Mouse (Mus musculus): ENCODE data around the gene Olfr323.

The Olfr323 gene

DNA sequence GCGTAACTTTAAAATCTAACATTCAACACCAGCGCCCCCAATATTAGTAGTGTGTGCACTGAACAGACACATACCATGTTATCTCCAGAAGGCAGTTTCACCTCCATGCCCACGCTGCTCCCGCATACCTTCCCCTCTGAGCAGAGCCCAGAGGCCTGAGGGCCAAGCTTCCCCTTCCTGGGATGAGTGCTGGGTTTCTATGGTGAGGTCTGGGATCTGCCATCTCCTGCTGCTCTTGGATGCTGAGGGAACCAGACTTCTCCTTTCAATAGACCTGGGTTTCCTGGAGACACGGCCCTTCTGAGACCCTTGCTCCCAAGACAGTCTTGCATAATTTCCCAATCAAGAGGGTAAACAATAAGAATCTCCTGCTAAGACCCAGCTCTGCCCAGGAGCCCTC is at the start of gene Olfr323:
Gene Olfr323 (minus strand): TSS at position 101 of the 400 bp plus-strand sequence.
- no peak for DNase-seq (ENCODE audit: low read depth, low spot score)

DNA sequence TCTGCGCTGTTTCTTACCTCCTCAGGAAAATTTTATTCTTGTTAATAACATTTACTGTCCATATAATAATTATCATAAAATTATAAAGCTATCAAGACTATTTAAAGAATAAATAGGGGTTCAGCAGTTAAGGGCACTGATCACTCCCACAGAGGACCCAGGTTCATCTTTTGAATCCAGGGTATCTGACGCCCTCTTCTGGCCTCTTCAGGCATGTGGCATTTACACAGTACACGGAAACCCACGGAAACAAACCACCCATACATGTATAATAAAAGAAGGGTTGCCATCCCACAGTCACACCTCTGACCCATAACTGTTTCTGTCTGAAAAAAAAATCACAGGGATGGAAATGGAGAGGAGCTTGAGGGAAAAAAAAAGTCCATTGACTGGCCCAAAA is 41.5 kb upstream of the Olfr323 start:
- peak; percentile 10 for DNase-seq (ENCODE audit: low read depth, low spot score)

DNA sequence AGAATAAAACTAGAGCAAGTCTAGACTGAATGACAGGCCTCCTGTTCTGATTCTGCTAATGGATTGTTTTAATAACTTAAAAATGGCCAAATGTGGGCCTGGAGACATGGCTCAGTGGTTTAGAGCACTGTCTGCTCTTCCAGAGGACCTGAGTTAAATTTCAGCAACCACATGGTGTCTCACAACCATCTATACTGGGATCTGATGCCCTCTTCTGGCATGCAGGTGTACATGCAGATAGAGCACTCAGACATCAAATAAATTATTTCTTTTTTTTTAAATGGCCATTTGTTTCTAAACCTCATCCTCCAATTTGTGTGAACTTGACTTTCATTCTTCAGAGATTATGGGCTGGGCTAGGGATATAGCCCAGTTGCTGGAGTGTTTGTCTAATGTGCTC is 39.0 kb upstream of the Olfr323 start:
- DNase-seq (ENCODE audit: low read depth, low spot score) = peak; percentile 42

DNA sequence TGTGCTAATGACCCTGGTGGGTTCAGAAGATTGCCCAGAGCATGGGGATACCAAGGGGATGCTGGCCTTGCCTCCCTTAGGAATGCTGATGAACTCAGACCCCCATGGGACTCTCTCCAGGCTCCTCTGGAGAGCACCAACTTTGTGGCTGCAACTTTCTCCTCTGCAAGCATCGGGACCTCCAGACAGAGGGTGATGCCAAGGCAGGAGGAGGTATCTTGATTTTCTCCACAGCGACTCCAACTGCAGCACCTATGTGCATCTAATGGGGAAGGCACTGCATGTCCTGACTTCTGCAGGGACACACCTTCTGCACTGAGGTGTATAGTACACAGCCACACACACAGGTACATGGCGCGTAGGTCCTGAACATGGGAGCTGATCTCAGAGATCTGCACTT is 28.3 kb upstream of the Olfr323 start, which contains the start of gene Olfr322:
Gene Olfr322 (plus strand): TSS at position 187 of the 400 bp plus-strand sequence.
- DNase-seq (ENCODE audit: low read depth, low spot score) = no peak

DNA sequence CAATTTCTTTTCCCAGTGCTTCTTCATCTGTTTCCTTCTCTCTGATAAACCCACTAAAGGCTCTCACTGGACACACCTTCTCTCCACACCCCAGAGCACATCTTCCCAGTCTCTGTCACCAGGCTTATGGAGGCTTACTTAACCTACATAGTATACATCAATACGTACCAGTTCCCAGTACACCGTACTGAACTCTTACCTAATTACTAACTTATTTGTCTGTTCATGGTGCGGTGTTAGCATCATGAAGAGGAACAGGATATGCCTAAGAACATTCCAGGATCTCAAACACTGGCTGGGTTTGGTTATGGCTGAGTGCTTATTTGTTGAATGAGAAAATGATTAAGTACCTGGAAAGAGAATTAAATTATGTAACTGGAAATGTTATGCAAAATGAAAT is 24.9 kb upstream of the Olfr323 start:
- DNase-seq (ENCODE audit: low read depth, low spot score) = no peak

DNA sequence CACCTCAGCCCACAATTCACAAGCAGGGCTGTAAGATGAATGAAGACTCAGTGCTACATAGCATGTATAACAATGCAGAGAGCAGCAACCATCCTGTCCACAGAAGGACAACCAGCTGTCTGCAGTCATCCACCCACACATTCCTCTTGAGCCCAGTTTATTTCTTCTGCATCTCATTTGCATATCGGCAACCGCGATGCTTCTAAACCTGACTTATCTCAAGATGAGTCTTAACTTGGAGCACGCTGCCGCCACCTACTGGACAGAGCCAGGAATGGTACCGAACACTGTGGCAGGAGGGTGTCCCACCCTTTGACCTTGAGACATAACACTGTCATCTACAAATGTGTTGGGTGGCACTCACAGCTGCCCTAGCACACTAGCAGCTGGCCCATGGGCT is 13.0 kb upstream of the Olfr323 start:
- peak; percentile 79 for DNase-seq (ENCODE audit: low read depth, low spot score)

DNA sequence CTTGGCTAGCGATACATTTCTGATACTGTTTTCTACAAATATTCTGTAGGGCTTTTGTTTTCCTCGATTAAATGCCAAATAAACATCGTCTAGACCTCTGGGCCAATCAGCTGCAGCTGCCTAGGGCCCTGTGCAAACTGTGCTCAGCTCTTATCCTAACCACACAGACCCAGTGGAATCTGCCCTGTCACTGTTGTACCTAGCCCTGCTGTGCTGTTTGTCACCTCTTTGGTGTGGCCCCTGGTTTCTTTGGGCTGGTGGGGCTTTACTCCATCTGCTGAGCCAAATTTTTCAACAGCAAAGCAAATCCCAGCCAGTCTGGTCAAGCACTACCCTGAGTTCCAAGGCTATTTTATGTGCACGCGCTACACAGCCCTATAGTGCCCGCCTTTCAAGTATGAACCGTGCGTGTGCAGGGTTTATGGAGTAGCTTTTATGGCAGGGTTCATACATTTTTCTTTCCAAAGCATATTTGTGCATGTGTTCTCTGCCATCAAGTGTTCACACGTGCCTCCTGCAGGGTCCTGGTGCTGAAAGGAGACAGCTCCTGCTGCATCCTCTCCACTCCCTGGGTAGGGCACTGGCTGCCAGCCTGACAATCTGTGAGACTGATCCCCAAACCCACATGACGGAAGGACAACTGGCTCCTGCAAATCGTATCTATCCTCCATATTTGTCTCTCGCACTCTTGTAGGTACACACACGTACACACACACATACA is 11.5 kb upstream of the Olfr323 start:
- no peak for DNase-seq (ENCODE audit: low read depth, low spot score)

DNA sequence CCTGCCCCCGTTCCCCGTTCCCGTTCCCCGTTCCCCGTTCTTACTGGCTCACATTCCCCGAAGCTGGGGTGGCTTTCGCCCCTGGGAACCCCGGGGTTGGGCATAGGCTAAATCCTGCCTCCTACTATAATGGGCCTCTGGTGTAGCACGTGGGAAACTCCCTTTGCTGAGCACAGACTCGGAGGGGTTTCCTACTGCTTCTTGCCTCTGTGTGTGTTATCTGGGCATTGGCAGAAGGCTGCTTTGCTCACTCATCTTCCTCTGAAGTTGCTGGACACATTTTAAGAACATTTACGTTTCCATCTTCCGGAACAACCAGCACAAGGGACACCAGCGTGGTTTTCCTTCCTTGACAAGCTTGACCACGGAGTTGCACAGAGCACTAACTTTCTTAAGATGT is 10.8 kb upstream of the Olfr323 start:
- DNase-seq (ENCODE audit: low read depth, low spot score) = no peak

DNA sequence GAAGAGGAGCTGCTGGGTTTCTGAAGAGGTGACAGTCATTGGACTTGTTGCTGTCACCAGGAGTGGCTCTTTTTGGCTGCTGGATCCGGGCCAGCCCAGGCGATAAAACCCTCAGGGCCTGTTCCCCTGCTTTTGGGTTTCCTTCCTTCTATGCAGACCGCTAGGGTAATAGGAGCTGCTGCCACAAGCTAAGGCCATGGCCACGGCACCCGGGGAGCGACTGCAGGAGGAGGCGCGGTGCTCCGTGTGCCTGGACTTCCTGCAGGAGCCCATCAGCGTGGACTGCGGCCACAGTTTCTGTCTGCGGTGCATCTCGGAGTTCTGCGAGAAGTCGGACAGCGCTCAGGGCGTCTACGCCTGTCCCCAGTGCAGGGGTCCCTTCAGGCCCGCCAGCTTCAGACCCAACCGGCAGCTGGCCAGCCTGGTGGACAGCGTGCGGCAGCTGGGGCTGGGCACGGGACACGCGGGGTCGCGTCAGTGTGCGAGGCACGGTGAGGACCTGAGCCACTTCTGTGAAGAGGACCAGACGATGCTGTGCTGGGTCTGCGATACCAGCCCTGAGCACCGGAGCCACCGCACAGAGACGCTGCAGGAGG is 10.1 kb upstream of the Olfr323 start, which contains the start of gene Trim58:
Gene Trim58 (plus strand): TSS at position 194 of the 596 bp plus-strand sequence.
- peak; percentile 7 for DNase-seq (ENCODE audit: low read depth, low spot score)

DNA sequence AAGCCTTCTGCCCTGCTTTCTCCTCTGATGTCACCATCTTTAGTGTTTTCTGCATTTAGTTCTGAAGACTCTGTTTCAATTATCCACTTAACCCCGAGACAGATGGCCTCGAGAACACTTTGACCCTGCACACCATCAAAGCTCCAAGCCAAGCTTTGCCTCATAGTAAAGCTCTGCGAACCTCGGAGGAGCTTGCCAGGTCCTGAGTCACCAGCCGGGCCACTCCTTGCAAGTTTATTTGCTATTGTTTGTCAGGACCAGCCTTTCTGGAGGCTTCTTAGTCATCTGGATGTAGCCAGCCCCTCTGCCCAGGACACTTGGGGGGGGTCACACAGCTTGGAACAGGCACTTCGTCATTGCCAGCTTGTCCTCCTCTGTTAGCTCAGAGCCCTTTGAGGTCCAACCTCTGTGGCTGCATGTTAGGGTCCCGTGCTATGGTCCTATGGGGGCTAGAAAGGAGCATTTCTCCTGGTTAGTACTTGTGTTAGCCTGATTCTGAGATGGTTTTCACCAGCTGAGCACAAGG is 7.9 kb upstream of the Olfr323 start:
- DNase-seq (ENCODE audit: low read depth, low spot score) = no peak

DNA sequence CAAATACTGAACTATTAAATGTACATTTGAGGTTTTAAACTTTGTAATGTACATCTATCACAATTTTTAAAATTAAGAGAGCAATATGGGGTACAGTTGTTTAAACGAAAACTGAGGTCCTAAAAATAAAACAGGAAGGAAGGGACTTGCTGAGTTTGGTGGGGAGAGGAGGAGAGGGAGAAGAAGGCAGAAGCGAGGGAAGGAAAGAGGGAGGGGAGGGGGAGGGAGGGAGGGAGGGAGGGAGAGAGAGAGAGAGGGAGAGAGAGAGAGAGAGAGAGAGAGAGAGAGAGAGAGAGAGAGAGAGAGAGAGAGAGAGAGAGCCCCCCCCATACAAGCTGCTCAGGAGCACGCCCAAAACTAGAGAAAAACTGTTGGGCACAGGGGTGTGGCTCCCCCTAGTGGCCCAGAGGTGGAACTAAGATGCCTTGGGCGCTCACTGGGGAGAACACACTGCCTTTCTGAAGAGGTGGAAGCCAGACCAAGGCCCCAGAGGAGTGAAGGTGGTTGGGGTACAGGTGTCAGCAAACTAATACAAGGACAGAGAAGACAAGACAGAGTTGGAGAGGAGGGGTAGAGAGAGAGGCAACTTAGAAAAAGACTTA is 6.2 kb upstream of the Olfr323 start:
- DNase-seq (ENCODE audit: low read depth, low spot score) = peak; percentile 36

DNA sequence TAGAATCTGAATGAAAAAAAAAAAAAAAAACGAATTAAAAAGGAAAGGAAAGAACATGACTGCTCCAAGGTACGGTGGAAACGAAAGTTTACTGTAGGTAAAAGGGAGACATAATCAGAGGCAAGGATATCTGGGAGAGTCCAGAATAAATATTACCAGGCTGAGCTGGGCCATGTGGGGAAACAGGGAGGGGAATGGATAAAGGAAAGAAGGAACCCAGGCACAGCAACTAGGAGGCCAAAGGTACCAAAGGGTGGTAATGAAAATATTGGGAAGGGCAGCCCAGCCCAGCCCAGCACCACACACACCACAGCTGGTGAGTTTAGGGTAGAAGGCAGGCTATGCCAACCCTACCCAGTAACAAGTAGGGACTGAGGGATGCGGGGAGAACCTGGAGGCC is 4.6 kb upstream of the Olfr323 start:
- DNase-seq (ENCODE audit: low read depth, low spot score) = no peak

DNA sequence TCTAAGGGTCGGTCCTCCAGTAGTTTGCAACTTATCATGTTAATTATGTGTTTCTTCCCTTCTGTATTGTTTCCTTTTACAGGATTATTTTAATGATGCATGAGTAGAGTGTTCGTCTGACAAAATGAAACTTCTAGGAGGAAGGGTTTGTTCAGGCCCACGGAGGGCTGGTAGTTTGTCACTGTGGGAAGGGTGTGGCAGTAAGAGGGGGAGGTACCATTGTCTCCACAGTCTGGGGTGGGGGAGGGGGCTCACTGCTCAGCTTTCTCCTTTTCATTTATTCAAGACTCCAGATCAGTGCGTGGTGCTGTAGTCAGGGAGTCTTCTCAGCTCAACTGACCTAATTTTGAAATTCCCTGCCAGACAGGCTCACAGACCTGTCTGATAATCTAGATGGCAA is 4.2 kb downstream of the Olfr323 start:
- DNase-seq (ENCODE audit: low read depth, low spot score) = no peak

DNA sequence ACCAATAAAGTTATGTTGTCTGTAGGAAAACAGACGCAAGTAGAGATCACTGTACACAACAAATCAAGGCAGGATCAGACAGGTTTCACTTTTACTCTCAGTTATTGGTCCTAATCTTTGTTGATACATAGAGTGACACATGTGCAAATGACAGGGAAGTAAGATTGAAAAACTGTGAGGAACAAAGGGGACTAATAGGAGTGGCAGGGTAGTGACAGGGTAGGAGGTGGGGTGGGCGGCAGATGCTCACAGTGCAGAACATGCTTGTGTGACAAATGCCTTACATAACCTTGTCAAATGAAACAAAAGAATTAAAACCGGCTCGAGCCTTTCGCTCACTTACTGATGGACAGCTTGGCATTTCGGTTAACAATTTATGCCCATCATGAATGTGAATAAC is 11.5 kb downstream of the Olfr323 start:
- no peak for DNase-seq (ENCODE audit: low read depth, low spot score)

DNA sequence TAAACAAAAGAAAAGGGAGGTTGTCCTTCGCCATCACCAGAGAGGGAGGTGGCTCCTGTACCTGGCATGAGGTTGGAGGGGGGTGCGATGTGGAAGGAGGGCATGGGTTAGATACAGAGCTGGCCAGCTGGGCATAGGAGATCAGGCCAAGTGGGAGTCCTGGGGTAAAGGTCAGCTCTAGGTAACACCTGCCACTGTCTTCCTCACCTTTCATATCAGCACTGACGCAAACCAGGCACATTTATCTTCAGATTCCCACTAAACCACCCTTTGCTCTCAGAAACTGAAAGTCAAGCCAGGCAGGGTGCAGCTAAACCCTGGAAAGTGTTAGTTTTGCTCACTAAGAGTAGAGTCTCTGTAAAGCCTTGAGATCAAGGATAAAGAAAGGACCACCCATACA is 11.9 kb downstream of the Olfr323 start:
- no peak for DNase-seq (ENCODE audit: low read depth, low spot score)

DNA sequence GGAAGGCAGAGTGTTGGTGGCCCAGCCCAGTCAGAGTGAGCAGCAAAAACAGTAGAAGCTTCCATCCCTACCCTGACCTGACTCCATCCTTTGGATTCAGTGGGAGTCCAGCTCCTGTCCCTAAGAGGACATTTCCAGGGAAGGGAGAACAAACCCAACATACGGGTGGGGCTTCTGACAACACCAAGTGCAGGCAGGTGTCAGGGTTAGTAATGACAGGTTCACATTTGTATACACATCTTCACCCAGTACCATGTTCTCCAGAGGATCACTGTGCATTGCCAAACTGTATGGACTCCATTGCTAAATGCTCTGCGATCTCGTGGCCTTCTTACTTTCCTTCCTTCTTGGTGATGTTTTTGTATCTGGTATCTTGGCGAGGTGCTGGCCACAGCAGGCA is 14.3 kb downstream of the Olfr323 start, which contains the start of gene 2210407C18Rik:
Gene 2210407C18Rik (minus strand): TSS at position 101 of the 400 bp plus-strand sequence.
- no peak for DNase-seq (ENCODE audit: low read depth, low spot score)

DNA sequence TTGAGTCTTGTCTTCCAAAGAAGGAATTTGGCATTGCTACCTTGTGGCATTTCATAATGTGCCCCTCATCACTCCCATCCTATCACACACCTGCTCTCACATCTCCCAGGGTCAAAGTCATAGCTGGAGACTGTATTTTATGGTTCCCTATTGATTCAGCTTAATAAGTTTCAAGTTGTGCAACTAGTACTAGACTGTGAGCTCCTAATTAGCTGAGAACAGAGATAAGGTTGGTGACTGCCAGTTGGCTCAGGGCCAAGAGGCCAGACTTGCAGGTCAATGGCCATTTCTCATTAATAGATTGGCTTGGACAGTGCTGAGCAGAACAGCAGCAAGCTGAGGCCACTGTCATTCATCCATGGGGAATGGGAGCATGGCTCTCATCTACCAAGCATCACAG is 15.8 kb downstream of the Olfr323 start:
- DNase-seq (ENCODE audit: low read depth, low spot score) = no peak

DNA sequence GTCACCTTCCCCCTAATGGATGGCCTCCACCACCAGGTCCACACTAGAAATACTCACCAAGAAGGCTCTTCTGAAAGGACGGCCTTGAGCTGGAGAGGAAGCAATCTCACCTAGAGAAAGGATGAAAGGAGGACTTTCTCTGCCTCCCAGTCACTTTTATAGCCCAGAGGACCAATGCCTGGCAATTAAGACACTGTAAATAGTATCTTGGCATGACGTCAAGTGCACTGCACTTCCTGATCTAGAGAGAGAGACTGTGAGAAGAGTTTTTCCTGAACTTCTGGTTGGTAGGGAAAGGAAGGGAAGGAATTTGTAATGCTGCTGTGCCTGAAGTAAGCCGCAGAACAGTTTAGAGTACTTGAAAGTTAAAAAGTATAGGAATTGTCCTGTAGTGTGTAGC is 16.9 kb downstream of the Olfr323 start:
- DNase-seq (ENCODE audit: low read depth, low spot score) = no peak

DNA sequence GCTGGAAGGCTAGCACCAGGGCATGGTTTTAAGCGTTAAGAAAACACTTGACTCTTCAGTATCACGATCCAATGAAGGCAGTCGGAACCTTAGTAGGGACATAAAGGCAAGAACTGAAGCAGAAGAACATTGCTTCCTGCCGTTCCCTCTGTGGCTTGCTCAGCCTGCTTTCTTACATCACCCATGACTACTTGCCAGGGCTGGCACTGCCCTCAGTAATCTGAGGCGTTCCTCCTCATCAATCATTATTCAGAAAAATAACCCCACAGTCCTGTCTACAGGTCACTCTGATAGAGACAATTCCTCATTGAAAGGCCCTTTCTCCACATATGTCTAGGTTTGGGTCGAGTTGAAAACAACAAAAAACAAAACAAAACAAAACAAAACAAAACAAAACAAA is 23.3 kb downstream of the Olfr323 start:
- DNase-seq (ENCODE audit: low read depth, low spot score) = no peak

DNA sequence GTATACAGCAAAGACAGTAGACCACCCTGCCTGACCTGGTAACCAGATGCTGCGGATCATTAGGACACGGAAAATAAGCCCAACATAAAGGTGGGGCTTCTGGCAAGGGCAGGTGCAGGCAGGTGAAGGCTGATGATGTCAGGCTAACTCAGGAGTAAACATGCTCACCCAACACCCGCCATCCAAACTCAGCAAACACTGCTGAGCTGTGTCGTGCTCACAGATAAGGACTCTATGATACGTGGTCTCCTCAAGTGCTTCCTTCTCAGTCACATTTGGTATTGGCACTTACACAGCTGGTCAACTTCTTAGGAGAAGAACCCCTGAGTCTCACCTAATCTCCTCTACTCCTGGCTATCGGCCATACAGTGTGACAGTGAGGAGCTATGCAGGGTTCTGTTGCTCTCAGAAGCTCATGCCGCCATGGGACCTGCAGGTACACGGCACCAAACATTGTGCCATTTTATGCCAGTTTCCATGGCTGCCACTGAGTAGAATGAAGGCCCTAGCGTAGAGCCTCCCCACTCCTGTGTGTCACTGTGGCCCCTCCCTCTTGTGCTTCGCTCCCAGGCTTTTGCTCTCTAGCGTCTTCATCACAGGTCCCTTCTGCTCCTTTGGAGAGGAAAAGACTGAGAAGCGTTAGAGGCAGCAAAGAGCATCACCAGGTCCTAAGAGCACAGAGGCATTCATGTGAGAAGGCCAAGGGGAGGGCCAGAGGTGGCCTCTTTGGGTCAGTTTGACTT is 24.0 kb downstream of the Olfr323 start:
- no peak for DNase-seq (ENCODE audit: low read depth, low spot score)

DNA sequence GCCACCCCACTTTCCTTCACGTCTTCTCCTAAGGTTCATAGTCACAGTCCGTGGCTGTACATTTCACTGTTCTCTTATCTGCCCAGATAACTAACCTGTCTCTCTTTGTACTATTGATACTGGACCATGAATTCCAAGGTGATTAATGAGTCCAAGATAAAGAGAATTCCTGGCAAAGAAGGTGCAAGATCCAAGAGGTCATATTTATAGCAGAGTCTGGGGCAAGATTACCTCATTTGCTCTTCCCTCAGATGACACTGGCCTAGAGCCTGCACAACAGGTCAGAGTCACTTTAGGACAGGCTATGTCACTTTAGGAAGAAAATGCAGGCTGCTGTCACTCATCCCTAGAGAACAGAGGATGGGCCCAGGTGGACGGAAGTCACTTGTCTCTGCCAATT is 25.1 kb downstream of the Olfr323 start:
- DNase-seq (ENCODE audit: low read depth, low spot score) = no peak

DNA sequence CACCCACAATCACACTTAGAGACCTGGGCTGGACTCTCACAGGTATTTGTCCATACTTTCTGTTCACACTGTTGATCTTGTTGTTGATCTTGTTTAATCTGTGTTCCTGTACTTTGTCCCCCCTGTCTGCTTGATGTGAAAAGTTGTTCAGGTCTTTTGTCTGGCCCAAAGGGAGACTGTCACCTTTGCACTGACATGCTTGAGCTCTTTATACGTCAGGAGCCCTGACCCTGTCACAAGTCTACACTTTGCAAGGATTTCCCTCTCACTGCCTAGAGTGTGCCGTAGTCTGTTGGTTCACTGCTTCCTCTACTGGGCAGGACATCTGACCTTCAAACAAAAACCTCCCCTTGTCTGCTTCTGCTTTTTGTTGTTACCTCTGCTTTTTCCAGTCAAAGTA is 25.6 kb downstream of the Olfr323 start:
- no peak for DNase-seq (ENCODE audit: low read depth, low spot score)
